Mouse (Mus musculus) natural killer cell, adult 2 months (primary cell): ENCODE measurements around the gene Uhrf1bp1.

ENCODE experiments used
- DNase-seq, 2 experiments: peaks; one replicate each; pipeline ENCODE4 v3.0.0; 2022; ENCODE audit warnings: low spot score in 2 of 2

Uhrf1bp1 gene

DNA sequence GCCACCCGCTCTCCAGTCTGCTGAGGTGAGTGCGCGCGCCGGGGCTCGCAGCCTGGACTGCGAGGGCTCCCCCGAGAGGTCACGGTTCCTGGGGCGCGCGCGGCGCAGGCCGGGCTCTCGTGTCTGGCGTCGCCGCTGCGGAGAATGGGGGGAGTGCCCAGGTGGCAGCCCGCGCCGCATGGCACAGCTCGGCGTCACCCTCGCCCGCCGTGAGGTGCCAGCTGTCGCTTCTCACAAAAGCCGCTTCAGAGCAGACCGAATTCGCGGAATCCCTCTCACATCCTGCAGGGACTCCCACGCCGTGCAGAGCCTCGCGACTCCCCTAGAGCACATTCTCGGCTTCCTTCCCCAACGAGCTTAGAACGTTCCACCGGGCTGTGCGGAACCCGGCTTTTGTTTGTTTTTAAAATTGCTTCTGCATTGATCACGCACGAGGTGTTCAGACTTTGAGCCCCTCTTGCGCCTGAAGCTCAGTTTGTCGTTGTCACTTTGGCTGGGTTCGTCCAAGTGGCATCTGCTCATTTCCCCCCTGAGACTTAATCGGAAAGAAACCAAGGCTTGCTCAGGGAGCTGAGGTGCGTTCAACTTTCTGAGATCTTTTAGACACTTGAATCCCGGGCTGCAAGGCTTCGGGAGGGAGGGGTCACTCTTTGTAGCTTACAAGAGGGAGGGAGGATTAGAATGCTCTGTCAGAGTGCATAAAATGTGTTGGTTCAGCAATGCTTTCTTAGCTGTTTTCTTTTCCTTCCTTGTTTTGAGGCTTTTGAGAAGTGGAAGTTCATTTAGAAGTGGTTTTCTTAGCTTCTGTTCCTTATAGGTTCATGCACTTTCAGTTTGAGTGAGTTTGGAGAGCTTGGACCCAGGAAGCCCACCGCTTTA is 53.6 kb downstream of the Uhrf1bp1 start, which contains the start of gene Taf11:
Gene Taf11 (minus strand): TSS at position 223 of the 879 bp plus-strand sequence.
- peak in 1 of 2 experiments; percentile 48 for DNase-seq

DNA sequence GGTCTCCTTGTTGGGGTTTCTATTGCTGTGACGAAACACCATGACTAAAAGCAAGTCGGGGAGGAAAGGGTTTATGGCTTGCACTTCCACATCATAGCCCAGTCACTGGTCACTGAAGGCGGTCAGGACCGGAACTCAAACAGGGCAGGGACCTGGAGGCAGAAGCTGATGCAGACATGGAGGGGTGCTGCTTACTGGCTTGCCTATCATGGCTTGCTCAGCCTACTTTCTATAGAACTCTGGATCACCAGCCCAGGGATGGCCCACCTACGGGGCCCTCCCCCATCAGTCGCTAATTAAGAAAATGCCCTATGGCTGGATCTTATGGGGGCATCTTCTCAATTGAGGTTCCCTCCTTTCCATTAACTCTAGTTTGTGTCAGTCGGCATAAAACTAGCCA is 55.1 kb downstream of the Uhrf1bp1 start:
- no peak for DNase-seq

DNA sequence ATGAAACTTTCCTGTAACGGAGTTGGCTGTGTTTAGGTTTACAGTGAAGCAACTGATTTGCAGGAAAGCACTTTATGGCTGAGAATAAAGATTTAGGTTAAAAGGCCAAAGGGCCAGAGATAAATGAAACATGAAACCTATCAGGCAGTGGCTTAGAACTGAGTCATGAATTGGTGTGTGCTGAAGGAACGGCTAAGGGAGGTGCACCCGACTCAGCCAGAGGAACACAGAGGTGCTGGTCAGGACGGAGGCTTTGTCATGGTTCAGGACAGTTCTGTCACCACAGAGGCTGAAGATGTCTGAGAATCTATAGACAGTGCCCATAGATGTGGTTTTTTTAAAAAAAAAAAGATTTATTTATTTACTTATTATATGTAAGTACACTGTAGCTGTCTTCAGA is 58.5 kb downstream of the Uhrf1bp1 start:
- DNase-seq = no peak

DNA sequence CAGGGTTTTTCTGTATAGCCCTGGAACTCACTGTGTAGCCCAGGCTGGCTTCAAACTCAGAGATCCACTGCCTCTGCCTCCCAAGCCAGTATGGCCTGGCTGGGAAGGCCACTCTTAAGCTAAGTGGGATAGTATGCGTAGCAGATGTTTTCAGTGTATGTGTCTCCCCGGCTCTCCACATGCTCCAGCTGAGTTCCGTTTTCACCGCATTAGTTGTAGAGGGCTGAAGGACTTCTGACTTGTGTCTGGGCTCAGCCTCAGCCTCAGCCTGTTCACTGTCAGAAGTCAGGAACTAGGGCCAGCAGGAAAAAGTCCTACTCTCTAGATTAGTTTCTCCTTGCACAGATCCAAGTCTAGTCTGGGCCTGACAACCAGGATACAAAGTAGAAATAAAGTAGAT is 60.1 kb downstream of the Uhrf1bp1 start:
- no peak for DNase-seq

DNA sequence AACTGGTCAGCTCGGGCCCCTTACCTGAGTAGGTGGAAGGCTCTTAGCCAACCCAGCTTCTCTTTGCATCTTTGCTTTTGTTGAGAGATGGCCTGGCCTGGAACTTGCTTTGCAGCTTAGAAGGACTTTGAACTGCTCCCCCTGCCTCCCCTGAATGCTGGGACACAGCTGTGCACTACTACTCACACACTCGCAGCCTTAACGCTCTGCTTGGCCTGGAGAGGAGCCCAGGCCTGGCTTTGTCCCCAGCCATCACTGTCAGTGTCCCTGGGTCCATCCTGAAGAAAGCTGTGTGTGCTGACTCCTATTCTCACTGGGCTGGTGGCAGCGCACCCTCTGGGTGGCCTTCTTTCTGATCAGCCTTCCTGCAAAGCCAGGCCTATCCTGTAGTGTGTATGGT is 64.4 kb downstream of the Uhrf1bp1 start:
- no peak for DNase-seq

DNA sequence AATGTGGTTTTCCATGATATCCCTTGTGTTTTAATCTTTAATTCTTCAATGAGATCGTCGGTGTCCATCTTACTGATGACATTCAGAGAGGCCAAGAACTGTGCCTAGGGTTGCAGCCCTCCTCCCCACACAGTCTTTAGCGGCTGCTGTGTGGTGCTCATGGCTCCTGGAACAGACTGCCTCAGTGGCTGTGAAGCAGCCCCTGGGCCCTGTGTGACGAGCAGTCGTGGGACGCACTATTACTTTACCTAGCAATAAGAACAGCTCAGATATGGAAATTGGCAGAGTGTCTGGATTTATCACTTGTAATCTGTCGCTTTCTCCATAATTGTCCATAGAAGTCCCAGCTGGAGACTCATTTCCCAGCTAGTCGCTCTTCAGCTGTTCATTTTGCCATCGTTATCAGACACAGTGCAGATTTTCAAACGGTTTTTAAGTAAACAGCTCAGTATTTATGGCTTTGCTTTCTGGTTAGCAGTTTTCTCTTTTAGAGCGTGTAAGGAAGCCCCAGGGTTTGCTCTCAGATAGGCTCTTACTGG is 66.0 kb downstream of the Uhrf1bp1 start:
- no peak for DNase-seq

DNA sequence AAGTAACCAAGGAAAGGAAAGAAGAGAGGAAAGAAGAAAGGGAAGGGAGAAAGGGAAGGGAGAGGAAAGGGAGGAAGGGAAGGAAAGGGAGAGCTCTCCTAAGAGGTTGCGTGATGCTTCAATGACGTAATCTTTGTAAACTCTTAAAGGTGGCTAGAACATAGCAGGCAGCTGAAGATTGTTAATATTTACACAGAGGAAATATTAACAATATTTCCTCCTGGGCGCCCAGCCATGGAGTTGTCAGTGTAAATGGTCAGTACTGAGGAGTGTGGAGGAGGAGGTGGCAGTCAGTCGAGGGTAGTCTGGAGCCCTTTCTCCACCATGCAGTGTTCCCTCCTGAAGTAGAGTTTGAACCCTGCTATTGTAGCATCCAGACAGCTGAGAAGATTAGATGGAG is 68.8 kb downstream of the Uhrf1bp1 start:
- no peak for DNase-seq

DNA sequence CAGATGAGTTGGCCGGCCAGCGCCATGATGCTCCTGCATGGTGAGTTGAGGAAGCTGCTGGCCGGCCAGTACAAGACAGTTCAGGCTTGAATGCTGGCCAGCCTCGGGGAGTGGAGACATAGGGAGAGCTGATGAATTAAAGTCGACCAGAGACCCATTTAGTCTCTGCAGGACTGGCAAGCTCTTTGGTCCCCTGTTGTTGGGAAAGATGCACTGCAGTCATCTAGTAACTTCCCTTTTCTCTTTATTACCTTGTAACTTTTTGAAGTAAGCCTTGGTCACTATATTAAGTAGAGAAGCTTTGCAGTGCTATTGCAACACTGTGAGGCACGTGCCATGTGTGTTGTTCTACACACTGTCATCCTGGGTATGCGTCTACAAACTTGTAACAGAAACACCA is 69.3 kb downstream of the Uhrf1bp1 start:
- no peak for DNase-seq

DNA sequence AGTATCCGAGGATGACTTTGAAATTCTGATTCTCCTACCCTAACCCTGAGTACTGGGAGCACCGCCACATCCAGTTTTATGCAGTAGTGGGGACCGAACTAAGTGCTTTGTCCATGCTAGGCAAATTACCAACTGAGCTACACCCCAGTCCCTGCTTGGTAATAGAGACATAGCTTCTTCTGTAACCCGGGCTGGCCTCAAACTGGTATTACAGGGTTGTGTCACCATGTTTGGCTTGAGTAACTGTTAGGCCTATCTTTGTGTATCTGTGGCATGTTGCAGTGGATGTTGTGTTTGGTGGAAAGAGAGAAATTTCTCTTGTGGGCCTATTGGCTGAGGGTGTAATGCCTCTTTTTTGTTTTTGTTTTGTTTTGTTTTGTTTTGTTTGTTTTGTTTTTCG is 74.0 kb downstream of the Uhrf1bp1 start:
- no peak for DNase-seq

DNA sequence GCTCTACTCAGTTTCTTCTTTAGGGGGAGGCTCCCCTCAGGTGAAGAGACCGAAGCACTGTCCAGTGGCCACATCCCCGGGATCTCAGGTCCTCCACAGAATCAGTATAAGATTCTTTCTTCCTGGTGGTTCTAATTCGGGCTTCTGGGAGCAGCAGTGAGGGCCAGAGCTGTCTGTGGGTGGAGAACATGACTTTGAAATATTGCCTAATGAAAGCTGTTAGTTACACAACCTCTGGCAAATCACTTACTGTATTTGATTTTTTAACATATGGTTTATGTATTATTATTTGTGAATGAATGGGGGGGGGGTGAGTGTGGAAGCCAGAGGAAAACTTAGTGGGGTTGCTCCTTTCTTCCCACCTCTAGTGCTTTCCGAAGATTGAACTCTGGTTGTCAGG is 75.6 kb downstream of the Uhrf1bp1 start:
- DNase-seq = no peak

DNA sequence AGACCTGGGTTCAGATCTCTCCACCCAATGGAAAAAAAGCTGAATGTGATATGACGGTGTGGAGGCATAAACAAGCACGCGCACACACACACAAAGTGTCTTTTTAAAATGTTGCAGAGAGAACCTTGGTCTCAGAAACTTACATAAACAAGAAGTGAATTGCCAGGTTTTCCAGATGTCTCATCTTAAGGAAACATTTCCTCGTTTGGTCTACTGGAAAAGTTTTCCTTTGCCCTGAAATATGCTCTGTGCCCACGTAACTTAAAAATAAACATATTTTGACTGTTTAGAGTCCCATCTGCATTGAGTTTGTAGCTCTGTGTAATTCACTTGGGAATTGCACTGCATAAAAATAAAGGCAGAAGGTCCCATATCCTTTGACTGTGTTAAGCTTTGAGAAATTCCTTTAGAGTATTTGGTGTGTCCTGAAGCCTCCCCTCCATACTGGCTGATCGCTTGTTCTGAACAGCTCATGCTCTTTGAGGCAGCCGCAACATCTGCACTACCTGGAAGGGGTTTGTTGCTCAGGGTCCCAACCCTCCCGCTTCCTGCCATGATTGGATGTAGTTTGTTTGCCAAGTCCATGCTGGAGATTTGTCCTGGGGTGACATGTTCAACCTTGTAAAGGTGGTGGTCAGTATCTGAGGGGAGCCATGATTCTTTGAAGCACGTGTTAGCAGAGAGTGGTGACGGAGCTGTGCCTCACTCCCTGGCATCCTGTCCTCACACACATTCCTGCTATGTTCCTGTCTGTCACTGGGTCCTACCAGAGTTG is 78.1 kb downstream of the Uhrf1bp1 start:
- DNase-seq = no peak

DNA sequence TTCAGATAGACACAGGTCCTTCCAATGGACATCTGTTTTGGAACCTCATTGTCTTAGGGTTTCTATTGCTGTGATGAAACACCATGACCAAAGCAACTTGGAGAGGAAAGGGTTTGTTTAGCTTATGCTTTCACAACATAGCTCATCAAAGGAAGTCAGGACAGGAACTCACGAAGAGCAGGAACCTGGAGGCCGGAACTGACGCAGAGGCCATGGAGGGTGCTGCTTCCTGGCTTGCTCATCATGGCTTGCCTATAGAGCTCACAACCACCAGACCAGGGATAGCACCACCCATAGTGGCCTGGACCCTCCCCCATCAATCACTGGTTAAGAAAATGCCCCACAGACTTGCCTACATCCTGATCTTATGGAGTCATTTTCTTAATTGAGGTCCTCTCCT is 78.8 kb downstream of the Uhrf1bp1 start:
- no peak for DNase-seq

DNA sequence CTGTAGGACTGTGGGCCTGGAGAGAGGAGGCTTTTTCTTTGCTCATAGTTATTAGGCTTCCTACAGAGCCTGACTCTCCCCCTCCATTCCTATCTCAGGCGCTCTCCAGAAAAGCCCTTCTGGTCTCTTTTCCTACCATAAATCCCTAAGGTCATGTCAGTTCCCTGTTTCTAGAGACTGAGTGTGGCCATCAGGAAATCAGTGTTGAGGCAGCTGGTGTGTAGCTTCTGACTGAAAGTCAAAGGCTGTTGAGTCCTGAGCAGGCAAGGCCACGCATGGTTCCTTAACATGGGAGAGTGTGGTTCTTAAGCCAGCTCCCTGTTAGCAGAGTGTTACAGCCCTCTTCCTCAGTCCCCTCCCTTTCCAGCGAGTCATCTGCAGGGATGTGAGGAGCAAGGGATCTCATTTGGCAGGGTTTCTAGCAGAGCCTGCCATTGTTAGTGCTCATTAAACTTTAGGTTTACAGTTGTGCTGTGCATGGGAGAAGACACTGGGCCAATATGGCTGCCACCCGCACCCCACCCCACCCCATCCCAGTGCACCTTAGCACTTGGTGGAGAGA is 80.9 kb downstream of the Uhrf1bp1 start:
- no peak for DNase-seq

DNA sequence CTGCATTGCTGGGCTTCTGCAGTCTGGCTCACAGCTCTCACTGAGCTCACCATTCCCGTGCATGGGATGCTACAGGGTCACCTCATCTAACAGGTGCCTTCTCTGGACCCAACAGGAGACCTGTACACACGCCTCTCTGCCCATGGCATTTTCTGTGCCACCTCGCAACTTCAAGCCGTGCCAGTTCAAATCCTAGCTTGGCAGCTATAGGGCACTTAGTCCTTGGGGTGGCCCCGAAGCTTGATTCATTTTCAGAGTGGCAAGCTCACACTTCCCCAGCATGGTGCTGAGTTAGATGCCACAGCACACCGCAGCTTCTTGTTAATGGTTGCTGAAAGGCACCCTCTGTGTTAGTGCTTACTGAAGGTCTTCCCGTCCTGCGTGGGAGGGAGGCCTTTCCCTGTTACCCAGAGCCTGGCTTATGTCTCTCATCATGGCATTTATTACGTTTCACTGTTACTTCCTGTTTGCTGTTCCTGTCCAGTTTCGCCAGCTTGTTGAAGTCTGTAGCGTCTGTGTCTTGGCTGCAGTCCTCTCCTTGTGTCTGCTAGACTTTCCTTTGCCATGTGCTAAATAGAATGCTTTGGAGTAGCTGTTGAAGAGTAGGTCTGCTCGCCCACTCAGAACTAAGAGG is 82.0 kb downstream of the Uhrf1bp1 start:
- DNase-seq = no peak

DNA sequence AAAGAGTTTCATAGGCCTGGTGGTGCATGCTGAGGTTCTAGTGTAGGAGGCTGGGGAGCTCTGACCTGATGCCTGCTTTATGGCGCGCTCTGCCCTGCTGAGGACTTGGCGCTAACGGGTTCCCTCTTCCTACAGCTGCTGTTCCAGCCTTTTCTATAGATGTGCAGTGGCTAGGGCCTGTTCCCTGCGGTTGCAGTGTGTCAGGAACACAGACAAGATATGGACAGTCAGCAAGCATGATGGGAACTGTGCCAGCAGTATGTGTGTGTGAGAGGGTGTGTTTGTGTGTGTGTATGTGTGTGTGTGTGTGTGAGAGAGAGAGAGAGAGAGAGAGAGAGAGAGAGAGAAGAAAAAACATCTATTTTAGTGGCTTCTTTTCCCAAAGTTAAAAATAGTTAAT is 82.8 kb downstream of the Uhrf1bp1 start:
- no peak for DNase-seq

DNA sequence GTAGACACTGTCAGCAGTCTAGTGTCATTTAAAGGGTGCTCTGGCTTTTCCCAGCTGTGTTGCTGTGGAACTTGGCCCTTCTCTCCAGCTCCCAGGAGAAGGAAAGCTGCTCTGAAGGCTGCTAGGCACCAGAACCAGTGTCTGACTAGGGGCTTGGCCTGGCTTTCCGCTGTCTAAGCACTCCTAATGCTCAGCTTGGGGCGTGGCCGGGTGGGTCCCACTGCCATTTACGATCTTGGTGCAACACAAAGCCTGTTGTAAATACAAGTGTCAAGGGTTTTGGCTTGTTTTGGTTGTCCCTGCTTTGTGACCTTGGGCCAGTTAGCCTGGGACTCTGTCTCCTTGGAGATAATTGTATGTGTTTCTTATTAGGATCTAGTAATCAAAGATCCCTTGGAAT is 84.1 kb downstream of the Uhrf1bp1 start:
- no peak for DNase-seq

DNA sequence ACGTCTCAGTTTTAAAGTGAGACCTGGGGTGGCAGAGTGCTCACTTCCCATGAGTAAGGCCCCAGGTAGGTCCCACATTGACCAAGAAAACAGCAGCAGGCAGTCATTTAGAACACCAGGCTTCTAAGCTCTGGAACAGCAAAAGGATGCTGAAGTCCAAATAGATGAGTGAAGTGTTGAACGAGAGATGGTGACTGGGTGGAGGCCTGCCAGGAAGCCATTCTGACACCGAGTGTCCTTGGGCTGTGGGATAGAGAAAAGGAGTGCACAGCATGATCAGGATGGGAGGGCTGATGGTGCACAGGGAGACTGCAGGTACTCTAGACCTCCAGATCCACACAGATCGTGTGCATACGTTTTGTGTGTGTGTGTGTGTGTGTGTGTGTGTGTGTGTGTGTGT is 84.9 kb downstream of the Uhrf1bp1 start:
- DNase-seq = no peak

DNA sequence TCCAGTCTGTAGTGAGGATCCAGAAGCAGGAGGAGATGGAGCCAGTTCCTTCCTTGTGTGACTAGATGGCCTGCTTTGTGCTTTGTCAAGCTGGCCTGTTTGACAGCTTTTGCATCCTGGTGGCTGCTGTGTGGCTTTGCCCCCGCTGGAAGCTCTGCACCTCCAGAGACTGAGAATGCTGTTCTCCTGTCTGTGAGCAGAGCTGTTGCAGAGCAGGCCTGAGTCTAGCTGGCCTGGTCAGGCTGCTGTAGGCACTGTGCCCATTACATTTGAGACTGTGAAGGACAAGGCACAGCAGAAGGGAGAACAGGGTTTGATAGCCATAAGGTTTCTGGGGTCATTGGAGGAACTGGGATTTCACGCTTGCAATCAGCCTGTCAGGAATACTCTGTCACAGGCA is 85.5 kb downstream of the Uhrf1bp1 start:
- no peak for DNase-seq

DNA sequence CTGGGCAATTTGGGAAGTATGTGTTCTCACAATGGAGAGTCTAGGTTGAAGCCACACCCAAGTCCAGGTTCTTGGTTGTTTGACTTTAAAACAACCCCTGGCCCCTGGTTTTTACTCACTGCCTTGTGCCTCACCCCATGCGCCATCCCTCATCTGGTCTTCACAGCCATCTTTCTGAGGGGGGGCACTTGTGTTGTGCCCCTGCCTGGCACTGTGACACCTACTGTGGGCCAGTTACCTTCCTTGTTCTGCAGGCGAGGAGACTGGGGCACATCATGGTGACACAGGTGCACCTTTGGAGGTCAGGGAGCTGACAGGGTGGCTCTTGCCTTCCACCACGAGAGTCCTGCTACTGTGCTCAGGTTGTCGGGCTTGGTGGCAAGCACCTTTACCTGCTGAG is 85.9 kb downstream of the Uhrf1bp1 start:
- DNase-seq = no peak

DNA sequence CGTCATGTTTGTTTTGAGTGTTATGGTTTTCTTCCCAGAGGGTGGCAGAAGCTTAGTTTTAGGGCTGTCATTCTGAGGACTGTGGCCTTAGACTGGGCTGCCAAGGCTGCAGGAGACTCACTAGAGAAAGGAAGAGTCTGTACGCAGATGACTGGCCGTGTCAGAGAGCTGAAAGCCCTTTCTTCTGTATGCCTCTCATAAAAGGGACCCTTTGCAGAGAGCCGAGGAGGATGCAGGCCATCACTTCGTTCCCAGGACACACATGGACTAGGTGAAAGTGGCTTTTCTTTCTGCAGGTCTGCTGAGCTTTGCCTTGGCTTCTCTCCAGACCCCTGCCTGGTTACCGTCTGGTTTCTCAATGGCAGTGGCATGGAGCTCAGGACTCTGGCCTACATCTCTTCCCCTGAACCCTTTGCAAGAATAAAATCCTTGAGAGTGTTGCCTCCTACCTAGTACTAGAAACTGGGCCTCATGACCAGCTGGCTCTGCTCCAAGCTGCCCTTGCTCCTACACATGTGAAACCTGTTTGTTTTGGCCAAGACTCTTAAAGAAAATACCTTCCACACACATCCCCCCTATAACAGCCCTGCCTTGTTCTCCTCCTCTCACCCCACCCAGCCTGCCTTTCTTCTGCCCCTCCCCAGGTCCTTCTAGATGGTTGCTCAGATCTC is 89.4 kb downstream of the Uhrf1bp1 start:
- DNase-seq = no peak

DNA sequence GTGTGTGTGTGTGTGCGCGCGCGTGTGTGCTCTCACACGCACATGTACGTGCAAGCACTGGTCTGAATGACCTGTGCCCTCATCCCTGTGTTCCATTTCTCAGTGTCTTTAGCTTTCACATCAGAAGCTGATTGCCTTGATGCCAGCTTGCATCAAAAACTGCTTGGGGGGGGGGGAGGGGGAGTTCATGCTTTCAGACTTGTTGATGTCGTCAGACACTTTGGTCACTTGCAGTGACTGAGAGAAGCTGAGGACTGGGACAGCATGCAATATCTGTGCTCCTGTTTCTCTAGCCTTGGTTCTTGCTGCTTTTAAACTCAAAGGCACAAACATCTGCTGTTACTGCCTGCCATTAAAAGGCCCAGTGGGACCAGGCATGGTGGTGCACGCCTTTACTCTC is 90.1 kb downstream of the Uhrf1bp1 start:
- no peak for DNase-seq
